Mouse (Mus musculus): Measurements from ENCODE around the gene Cfap46. TPM values are rescaled to one million over a fixed set of nuclear protein-coding genes. Genes with fewer than 3 reads are reported as not detected.

Gene Cfap46
- not detected in 4 replicates for total RNA-seq (2023; ENCODE audit: inconsistent age)

DNA sequence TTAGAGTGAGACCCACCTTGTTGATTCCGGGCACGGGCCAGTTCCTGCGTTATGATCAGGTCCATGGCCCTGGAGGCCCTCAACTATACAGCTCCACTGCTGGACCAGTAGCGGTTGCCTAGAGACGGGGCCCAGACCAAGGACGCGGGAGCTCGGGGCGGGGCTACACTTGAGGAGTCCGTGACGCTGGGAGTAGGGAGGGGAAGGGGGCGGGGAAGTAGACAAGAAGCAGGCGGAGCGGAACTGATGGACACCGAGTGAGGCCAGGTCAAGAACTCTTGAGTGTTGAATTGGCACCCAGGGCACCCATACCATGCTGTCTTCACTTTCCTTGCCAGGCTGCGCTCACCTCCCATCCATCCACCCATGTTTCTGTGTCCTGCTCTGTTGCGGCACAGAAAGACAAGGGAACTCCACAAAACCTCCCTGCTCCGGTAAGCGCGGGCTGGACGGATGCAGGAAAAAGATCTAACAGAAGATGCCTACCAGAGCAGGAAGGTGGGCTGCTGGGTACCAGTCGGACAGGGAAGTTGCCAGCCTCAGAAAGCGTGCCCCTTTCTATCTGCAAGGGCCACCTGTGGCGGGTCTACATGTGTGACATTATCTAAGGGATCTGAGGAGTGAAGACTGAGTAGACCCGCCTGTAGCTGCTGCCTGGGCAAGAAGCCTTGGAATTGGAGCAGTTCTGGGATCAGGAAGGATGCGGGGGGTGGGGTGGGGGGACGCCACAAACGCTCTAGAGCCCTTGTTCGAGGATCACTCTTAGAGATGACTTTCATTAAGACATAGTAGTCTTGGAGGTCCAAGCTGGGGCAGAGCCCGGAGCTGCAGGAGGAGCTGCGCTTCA lies at the start of gene Cfap46:
Gene Cfap46, minus strand, starts transcription at position 112 of the 847 bp plus-strand sequence.

DNA sequence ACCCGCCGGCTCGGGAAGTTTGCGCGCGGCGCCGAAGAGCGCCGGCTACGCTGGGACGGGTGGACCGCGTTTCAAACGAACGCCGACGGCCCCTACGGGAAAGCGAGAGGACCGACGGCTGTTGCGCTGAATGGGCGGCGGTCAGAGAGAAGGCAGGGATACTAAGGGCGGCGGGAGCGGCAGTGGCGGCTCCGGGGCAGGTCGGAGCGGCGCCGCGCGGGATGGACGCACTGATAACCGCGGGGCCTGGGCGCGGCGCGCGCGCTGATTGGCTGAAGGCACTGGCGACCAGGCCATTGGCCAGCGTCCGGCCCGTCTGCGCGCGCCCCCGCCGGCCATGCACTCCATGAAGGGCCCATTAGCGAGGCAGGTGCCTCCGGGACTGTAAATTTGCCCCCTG lies 101.0 kb downstream of the Cfap46 start, which contains the start of gene Nkx6-2:
Gene Nkx6-2, minus strand, starts transcription at position 203 of the 400 bp plus-strand sequence.

Other genes starting within 250 kb of the Cfap46 start
- gene Nkx6-2, start 101.0 kb downstream of the Cfap46 start, total RNA-seq (2023; ENCODE audit: inconsistent age), result not detected in 4 replicates
- gene Adgra1, start 150.4 kb upstream of the Cfap46 start, total RNA-seq (2023; ENCODE audit: inconsistent age), result not detected in 4 replicates
- not detected in 4 replicates for gene Kndc1, start 210.9 kb upstream of the Cfap46 start, total RNA-seq (2023; ENCODE audit: inconsistent age)

Measured in B cell, adult (primary cell).